Mouse (Mus musculus): Measurements from ENCODE around the gene Gne.

DNA sequence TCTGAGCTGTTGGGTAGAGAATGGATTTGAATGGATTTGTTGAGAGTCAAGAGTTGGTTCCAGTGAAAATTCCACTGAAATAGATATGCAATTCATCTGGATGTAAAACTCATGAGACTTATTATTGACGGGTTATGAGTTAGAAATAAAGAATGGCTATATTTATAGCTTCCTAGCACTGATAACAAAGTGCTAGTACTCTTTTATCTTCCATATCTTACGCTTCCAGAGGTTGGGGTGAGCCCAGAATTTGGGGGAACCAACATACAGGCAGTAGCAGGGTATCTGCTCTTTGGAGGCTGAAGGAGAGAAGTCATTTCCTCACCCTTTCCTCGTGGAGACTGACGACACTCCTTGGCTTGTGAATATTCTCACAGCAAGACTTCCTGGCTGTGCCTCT is 9.6 kb downstream of the Gne start:
- no peak for TF ChIP-seq GATA1 (IDR thresholded peaks at IDR 0.05; ENCODE audit: low read length)
- TF ChIP-seq TAL1 (IDR thresholded peaks at IDR 0.05; ENCODE audit: low read length), result no peak

Measured in erythroblast, embryonic 14.5 days (primary cell).